Mouse (Mus musculus) erythroblast, embryonic 14.5 days (primary cell): ENCODE results near the gene Fam50b.

ENCODE experiments used
- GATA1 ChIP-seq: IDR thresholded peaks from 2 replicates; pipeline ENCODE4 v1.6.1; 2012; ENCODE audit warnings: low read length, inconsistent platforms, mixed read lengths
- TAL1 ChIP-seq: IDR thresholded peaks from 3 replicates; pipeline ENCODE4 v1.6.1; 2012; ENCODE audit warnings: low read length, inconsistent platforms, mixed read lengths

DNA sequence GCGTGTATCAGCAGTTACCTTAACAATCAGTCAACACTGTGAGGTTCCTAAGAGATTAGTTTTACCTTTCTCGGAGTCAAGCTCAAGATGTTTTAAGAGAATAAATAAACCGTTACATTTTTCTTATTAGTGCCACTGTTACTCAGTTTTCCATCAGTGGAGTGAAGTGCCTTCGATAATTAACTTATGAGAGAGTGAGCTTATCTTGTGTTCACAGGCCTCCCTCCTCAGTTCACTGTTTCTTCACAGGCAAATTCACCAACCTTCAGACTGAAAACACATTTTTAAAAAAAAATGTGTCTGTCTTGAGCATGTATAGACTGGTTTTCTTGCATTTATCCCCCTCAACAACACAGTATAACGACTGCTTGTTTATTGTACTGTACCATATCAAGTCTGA, 52.0 kb downstream of the Fam50b start:
- TF ChIP-seq GATA1 (no peak), TAL1 (no peak)
